Mouse (Mus musculus) heart, postnatal 0 days (tissue): ENCODE measurements around the gene Mb21d2.

ENCODE experiments used
- CTCF ChIP-seq: IDR thresholded peaks from 2 replicates; pipeline ENCODE4 v1.5.1; 2016; ENCODE audit warnings: antibody characterized with exemption, control low read depth, low read depth
- EP300 ChIP-seq: IDR thresholded peaks from 2 replicates; pipeline ENCODE4 v1.6.1; 2016; ENCODE audit warnings: antibody characterized with exemption, low read depth

GRCm38 (mm10) chr16:28931213-28931612, 1.7 kb upstream of the Mb21d2 start:
- TF ChIP-seq CTCF (no peak), EP300 (no peak)
